Mouse (Mus musculus): ENCODE results near the gene Scd2. TPM values are rescaled to one million over a fixed set of nuclear protein-coding genes. Genes with fewer than 3 reads are reported as not detected.
"Not testable (repeated sequence)": the region's sequence is repeated elsewhere in the genome, so short reads cannot be mapped to it uniquely, and the experiment has no call there.

The Scd2 gene
- polyA plus RNA-seq, 1 experiment, result 20.5 TPM

DNA sequence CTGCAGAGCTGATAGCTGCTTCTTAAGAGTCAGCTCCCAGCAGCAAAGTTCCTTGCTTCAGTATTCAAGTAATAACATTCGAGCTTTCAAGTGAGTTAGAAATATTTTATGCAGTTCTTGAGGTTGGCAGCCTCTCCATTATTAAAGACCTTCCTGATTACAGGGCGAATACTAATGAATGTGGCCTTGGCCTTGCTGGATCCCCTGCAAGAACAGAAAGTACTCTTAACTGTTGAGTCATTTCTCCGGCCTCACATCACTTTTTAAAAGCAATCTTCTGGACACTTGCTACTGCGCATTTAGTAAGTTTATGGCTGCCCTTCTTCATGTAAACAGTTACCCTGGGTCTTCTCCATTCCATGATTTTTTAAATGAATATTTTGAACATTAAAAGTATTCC is 27.7 kb downstream of the Scd2 start:
- no peak overlapping the region for H3K4me3 ChIP-seq (ENCODE audit: low read depth, low read length)
- no peaks in the 10 kb centered on the region for H3K4me1 ChIP-seq (ENCODE audit: control insufficient read depth, insufficient read depth, insufficient read length, low read length)
- 66% methylated on average over 4 of the region's 4 CpGs for WGBS
- H3K36me3 ChIP-seq (ENCODE audit: control insufficient read depth, insufficient read depth, low read length), result no peaks in the 10 kb centered on the region
- no peak for TF ChIP-seq POLR2A (IDR thresholded peaks at IDR 0.05; ENCODE audit: low read depth, low read length)
- TF ChIP-seq CTCF (IDR thresholded peaks at IDR 0.05; ENCODE audit: extremely low read depth, insufficient read length, insufficient replicate concordance, low read depth, low read length), result no peak
- no peaks in the 10 kb centered on the region for H3K27me3 ChIP-seq (ENCODE audit: control insufficient read depth, insufficient read depth, low read length)
- no peak overlapping the region for H3K27ac ChIP-seq (ENCODE audit: insufficient read depth, low read depth, low read length)

DNA sequence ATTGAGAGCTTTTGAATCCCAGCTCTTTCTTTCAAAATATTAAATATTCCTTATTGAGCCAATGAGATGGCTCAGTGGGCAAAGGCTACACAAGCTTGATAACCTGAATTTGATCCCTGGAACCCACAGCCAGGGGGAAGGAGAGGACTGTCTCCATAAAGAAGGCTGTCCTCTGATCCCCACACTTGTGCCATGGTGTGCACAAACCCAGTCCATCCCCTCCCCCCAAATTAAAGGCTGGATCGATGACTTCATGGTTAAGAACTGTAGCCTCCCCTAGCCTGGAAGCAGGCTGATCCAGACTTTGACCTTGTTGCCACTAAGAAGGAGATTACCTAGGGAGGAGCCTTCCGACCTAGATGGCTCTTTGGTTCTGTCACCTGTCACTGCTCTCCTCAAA is 28.2 kb downstream of the Scd2 start:
- Histone ChIP-seq H3K27ac (ENCODE audit: insufficient read depth, low read depth, low read length) (no peak overlapping the region), H3K4me3 (ENCODE audit: low read depth, low read length) (no peak overlapping the region), H3K4me1 (ENCODE audit: control insufficient read depth, insufficient read depth, insufficient read length, low read length) (no peaks in the 10 kb centered on the region), H3K27me3 (ENCODE audit: control insufficient read depth, insufficient read depth, low read length) (no peaks in the 10 kb centered on the region), H3K36me3 (ENCODE audit: control insufficient read depth, insufficient read depth, low read length) (no peaks in the 10 kb centered on the region)
- TF ChIP-seq POLR2A (IDR thresholded peaks at IDR 0.05; ENCODE audit: low read depth, low read length) (no peak), CTCF (IDR thresholded peaks at IDR 0.05; ENCODE audit: extremely low read depth, insufficient read length, insufficient replicate concordance, low read depth, low read length) (no peak)
- WGBS, result 33% methylated on average over 2 of the region's 2 CpGs

DNA sequence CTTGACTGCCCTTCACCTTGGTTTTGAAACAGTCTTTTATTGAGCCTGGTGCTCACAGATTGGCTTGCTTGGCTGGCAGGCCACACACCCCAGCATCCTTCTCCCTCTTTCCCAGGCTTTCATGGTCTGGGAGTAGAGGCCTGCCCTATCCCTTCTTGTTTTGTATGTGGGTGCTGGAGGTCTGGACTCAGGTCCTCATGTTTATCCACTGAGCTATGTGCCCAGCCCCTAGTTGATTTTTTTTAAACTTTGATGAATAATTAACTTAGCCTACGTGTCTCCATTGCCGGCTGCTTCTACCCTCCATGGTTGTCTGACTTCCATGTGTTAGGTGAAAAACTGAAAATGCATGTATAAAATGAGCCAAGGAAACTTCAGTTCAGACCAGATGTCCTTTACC is 36.1 kb downstream of the Scd2 start:
- H3K27ac ChIP-seq (ENCODE audit: insufficient read depth, low read depth, low read length), result no peak overlapping the region
- TF ChIP-seq CTCF (IDR thresholded peaks at IDR 0.05; ENCODE audit: extremely low read depth, insufficient read length, insufficient replicate concordance, low read depth, low read length) (no peak), POLR2A (IDR thresholded peaks at IDR 0.05; ENCODE audit: low read depth, low read length) (no peak)
- 47% methylated on average over 2 of the region's 2 CpGs for WGBS
- no peaks in the 10 kb centered on the region for H3K36me3 ChIP-seq (ENCODE audit: control insufficient read depth, insufficient read depth, low read length)
- H3K4me3 ChIP-seq (ENCODE audit: low read depth, low read length), result no peak overlapping the region
- H3K4me1 ChIP-seq (ENCODE audit: control insufficient read depth, insufficient read depth, insufficient read length, low read length), result no peaks in the 10 kb centered on the region
- no peaks in the 10 kb centered on the region for H3K27me3 ChIP-seq (ENCODE audit: control insufficient read depth, insufficient read depth, low read length)

DNA sequence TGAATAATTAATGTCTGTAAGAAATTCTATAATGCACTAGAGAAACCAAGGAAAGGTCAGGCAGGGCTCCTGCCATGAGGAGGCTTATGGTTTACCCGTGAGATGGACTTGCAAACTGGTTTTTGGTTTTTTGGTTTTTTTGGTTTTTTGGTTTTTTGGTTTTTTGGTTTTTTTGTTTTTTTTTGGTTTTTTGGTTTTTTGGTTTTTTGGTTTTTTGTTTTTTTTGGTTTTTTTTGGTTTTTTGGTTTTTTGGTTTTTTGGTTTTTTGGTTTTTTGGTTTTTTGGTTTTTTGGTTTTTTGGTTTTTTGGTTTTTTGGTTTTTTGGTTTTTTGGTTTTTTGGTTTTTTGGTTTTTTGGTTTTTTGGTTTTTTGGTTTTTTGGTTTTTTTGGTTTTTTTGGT is 37.7 kb downstream of the Scd2 start:
- H3K27me3 ChIP-seq (ENCODE audit: control insufficient read depth, insufficient read depth, low read length); H3K27ac ChIP-seq (ENCODE audit: insufficient read depth, low read depth, low read length); H3K4me3 ChIP-seq (ENCODE audit: low read depth, low read length); H3K36me3 ChIP-seq (ENCODE audit: control insufficient read depth, insufficient read depth, low read length); H3K4me1 ChIP-seq (ENCODE audit: control insufficient read depth, insufficient read depth, insufficient read length, low read length): not testable (repeated sequence)
- WGBS, result 98% methylated on average over 1 of the region's 1 CpGs

DNA sequence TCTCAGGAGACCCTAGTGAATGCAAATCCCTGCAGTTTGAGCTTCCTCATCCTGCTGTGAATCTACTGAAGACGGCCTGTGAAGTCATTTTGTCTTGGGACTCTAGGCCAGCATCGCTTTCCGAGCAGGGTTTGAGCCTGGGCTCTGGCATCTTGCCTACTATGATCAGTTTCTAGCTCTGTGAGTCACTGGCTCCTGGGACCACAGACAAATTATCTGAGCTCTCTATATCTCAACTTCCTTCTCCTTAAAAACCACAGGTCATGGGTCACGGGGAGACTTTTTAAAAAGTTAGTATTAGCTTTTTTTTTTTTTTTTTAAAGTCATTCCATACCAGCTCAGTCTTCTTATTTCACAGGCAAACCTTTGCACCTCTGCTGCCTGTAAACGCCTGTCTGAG is 38.4 kb downstream of the Scd2 start:
- Histone ChIP-seq H3K27ac (ENCODE audit: insufficient read depth, low read depth, low read length) (no peak overlapping the region), H3K36me3 (ENCODE audit: control insufficient read depth, insufficient read depth, low read length) (no peaks in the 10 kb centered on the region), H3K4me1 (ENCODE audit: control insufficient read depth, insufficient read depth, insufficient read length, low read length) (no peaks in the 10 kb centered on the region), H3K27me3 (ENCODE audit: control insufficient read depth, insufficient read depth, low read length) (no peaks in the 10 kb centered on the region), H3K4me3 (ENCODE audit: low read depth, low read length) (no peak overlapping the region)
- TF ChIP-seq CTCF (IDR thresholded peaks at IDR 0.05; ENCODE audit: extremely low read depth, insufficient read length, insufficient replicate concordance, low read depth, low read length), result no peak
- no peak for TF ChIP-seq POLR2A (IDR thresholded peaks at IDR 0.05; ENCODE audit: low read depth, low read length)
- WGBS, result 63% methylated on average over 5 of the region's 5 CpGs

DNA sequence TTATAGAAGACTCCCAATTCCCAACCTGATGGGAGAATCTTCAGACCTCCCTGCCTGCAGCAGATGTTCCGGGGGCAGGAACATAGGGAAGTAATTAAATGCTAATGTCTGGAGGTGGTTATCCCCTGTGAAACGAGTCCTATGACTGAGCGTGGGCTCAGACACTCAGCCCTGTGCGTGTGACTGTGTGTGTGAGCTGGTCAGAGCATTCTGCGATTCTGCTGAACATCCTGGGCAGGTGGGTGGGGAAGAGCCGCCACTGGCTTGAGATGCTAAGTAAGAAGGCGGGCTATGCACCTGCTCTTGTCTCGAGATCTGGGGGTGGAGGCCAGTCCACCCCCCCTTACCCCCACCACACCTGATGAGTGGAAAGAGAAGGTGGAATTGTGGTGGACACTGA is 38.9 kb downstream of the Scd2 start:
- H3K4me3 ChIP-seq (ENCODE audit: low read depth, low read length), result no peak overlapping the region
- H3K27me3 ChIP-seq (ENCODE audit: control insufficient read depth, insufficient read depth, low read length), result no peaks in the 10 kb centered on the region
- no peak overlapping the region for H3K27ac ChIP-seq (ENCODE audit: insufficient read depth, low read depth, low read length)
- TF ChIP-seq POLR2A (IDR thresholded peaks at IDR 0.05; ENCODE audit: low read depth, low read length) (no peak), CTCF (IDR thresholded peaks at IDR 0.05; ENCODE audit: extremely low read depth, insufficient read length, insufficient replicate concordance, low read depth, low read length) (no peak)
- H3K36me3 ChIP-seq (ENCODE audit: control insufficient read depth, insufficient read depth, low read length), result no peaks in the 10 kb centered on the region
- WGBS, result 70% methylated on average over 8 of the region's 8 CpGs
- H3K4me1 ChIP-seq (ENCODE audit: control insufficient read depth, insufficient read depth, insufficient read length, low read length), result no peaks in the 10 kb centered on the region

- no peak for TF ChIP-seq POLR2A (IDR thresholded peaks at IDR 0.05; ENCODE audit: low read depth, low read length)
- TF ChIP-seq CTCF (IDR thresholded peaks at IDR 0.05; ENCODE audit: extremely low read depth, insufficient read length, insufficient replicate concordance, low read depth, low read length), result no peak
- Histone ChIP-seq H3K36me3 (ENCODE audit: control insufficient read depth, insufficient read depth, low read length) (no peaks in the 10 kb centered on the region), H3K4me3 (ENCODE audit: low read depth, low read length) (no peak within 1 kb of the TSS), H3K4me1 (ENCODE audit: control insufficient read depth, insufficient read depth, insufficient read length, low read length) (no peaks in the 10 kb centered on the region), H3K27me3 (ENCODE audit: control insufficient read depth, insufficient read depth, low read length) (no peaks in the 10 kb centered on the region), H3K27ac (ENCODE audit: insufficient read depth, low read depth, low read length) (no peak within 1 kb of the TSS)
- 75% methylated on average over 10 of the region's 10 CpGs for WGBS
These were observed 39.6 kb downstream of the Scd2 start, which contains the start of gene Scd4 for GRCm38 (mm10) chr19:44332833-44333623. TSS of gene Scd4 (plus strand) at chr19:44333092.

Measured in small intestine, adult 2 months (tissue).